Mouse (Mus musculus) left cerebral cortex, postnatal 36 days (tissue): ENCODE results near the gene Zfp973. TPM values are rescaled to one million over a fixed set of nuclear protein-coding genes. Genes with fewer than 3 reads are reported as not detected.
"Not testable (repeated sequence)": the region's sequence is repeated elsewhere in the genome, so short reads cannot be mapped to it uniquely, and the experiment has no call there.

Experiments
- DNase-seq, 2 experiments: peaks; one replicate each; pipeline ENCODE4 v3.0.0; 2021 to 2022; ENCODE audit warnings: low spot score in 2 of 2, mixed read lengths in 1 of 2
- intact Hi-C: fragments of 180-260 bp; cut with DNase I; formaldehyde crosslinking; loops from one replicate; pipeline ENCODE4 v1.15.1; 2025
- total RNA-seq, 2 experiments: library from RNA; stranded (reverse); gene quantifications; 2 replicates each; pipeline ENCODE4 v1.2.3; 2021

Gene Zfp973
- 10 to 100 TPM; 10.5 to 11.3 TPM for total RNA-seq

DNA sequence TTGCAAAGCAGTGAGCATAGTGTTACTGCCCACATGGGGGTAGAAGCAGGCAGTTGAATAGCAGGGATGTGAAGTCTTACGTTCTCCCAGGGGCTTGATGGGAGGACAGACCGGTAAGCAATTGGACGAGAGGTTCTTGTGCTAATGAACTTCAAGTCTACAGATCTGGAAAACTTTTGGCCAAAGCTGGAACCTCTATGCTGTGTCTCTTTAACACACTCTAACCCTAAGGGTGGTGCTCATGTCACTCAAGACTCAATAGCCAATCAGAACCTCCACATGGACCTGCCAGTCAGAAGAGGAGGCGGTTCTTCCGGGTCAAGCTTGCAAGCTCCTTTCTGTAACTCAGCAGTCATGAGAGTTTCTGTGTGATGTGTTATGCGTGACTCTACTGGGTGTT lies at the start of gene Zfp973:
TSS of gene Zfp973 (plus strand) at position 301 of the 400 bp plus-strand sequence.
- intact Hi-C loops, DNase-seq: not testable (repeated sequence)

GRCm38 (mm10) chr2:176636244-176636643 lies 34.1 kb upstream of the Zfp973 start, which contains the start of gene Gm14308:
TSS of gene Gm14308 (minus strand) at chr2:176636344.
- DNase-seq, intact Hi-C loops: not testable (repeated sequence)

DNA sequence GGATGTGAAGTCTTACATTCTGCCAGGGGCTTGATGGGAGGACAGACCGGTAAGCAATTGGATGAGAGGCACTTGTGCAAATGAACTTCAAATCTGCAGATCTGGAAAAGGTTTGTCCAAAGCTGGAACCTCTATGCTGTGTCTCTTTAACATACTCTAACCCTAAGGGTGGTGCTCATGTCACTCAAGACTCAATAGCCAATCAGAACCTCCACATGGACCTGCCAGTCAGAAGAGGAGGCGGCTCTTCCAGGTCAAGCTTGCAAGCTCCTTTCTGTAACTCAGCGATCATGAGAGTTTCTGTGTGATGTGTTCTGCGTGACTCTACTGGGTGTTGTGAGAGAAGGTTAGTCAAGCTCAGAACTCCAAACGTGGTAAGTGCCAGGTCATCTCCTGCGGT lies 37.7 kb downstream of the Zfp973 start, which contains the start of gene Gm14305:
TSS of gene Gm14305 (plus strand) at position 278 of the 400 bp plus-strand sequence.
- intact Hi-C loops, result not testable (repeated sequence)
- DNase-seq, result peak; percentile 11 to 15

Other genes starting within 250 kb of the Zfp973 start
- 10 to 100 TPM; 16.3 to 19.9 TPM for gene Gm14435, start 246.9 kb upstream of the Zfp973 start, total RNA-seq
- gene Gm14434, start 183.7 kb upstream of the Zfp973 start, total RNA-seq, result not detected
- gene Zfp967, start 149.5 kb upstream of the Zfp973 start, total RNA-seq, result not detected
- gene Gm14308, start 34.2 kb upstream of the Zfp973 start, total RNA-seq, result 1 to 10 TPM; 2.5 to 8.4 TPM
- gene Gm14305, start 37.8 kb downstream of the Zfp973 start, total RNA-seq, result 10 to 100 TPM; 30.8 to 36.3 TPM
- 10 to 100 TPM; 16.6 to 20.1 TPM for gene Gm14295, start 128.1 kb downstream of the Zfp973 start, total RNA-seq
- not detected for gene Gm14408, start 160.6 kb downstream of the Zfp973 start, total RNA-seq